Mouse (Mus musculus) lung, embryonic 16.5 days (tissue): ENCODE measurements around the gene Slc8a1. TPM values are rescaled to one million over a fixed set of nuclear protein-coding genes. Genes with fewer than 3 reads are reported as not detected.

Source experiments
- ATAC-seq: fragments of 200-750 bp; cut with Nextera tagmentation; 2 replicates; pipeline ENCODE4 v1.8.0; 2017; ENCODE audit warnings: low read depth, mild to moderate bottlenecking, moderate library complexity
- H3K27ac ChIP-seq: fragments of 300-500 bp; sonication (generic); 2 replicates; pipeline ENCODE4 v1.5.1; 2014; ENCODE audit warnings: mild to moderate bottlenecking, control low read depth, low read length
- H3K27me3 ChIP-seq: fragments of 300-500 bp; sonication (generic); 2 replicates; pipeline ENCODE4 v1.6.1; 2014; ENCODE audit warnings: low read depth, low read length, mixed read lengths; ENCODE audit not compliant: control insufficient read depth, insufficient read depth
- H3K36me3 ChIP-seq: fragments of 300-500 bp; sonication (generic); 2 replicates; pipeline ENCODE4 v1.6.1; 2014; ENCODE audit warnings: low read length; ENCODE audit not compliant: control insufficient read depth, insufficient read depth
- H3K4me1 ChIP-seq: fragments of 300-500 bp; sonication (generic); replicated peaks from 2 replicates; pipeline ENCODE4 v1.6.1; 2014; ENCODE audit warnings: low read length, mixed read lengths; ENCODE audit not compliant: control insufficient read depth, insufficient read depth
- H3K4me2 ChIP-seq: fragments of 300-500 bp; sonication (generic); 2 replicates; pipeline ENCODE4 v1.6.1; 2014; ENCODE audit warnings: low read depth, low read length, control low read depth
- H3K4me3 ChIP-seq: fragments of 300-500 bp; sonication (generic); 2 replicates; pipeline ENCODE4 v1.5.1; 2014; ENCODE audit warnings: mild to moderate bottlenecking, low read length, control low read depth
- H3K9ac ChIP-seq: fragments of 300-500 bp; sonication (generic); 2 replicates; pipeline ENCODE4 v1.6.1; 2014; ENCODE audit warnings: low read length, control low read depth
- H3K9me3 ChIP-seq: fragments of 300-500 bp; sonication (generic); 2 replicates; pipeline ENCODE4 v1.6.1; 2016; ENCODE audit warnings: low read length; ENCODE audit not compliant: control insufficient read depth
- WGBS: fragments of 180-500 bp; shearing (Covaris S2); extraction: QIAGEN DNeasy Blood & Tissue Kit; methylation state at CpG from one replicate; pipeline ENCODE4 v1.1.7; 2014; 5-methylcytosine and 5-hydroxymethylcytosine counted together
- polyA plus RNA-seq: library from polyadenylated mRNA; unstranded; fragments of >200 nt; fragmentation: Nextera tagmentation; extraction: Ambion mirVana; gene quantifications from 2 replicates; pipeline ENCODE4 v1.2.1, GENCODE M21; 2015

The Slc8a1 gene
- 5.1 and 5.8 TPM in 2 replicates for polyA plus RNA-seq

- H3K4me3 ChIP-seq: no peak within 1 kb of the TSS
- no peaks in the 10 kb centered on the region for H3K4me1 ChIP-seq
- H3K4me2 ChIP-seq: no peak within 1 kb of the TSS
- no peaks in the 10 kb centered on the region for H3K36me3 ChIP-seq
- no peak within 1 kb of the TSS for H3K9ac ChIP-seq
- no peaks in the 10 kb centered on the region for H3K27me3 ChIP-seq
- no peak within 1 kb of the TSS for H3K27ac ChIP-seq
- no peaks in the 10 kb centered on the region for H3K9me3 ChIP-seq
- no peak for ATAC-seq
- 60% methylated on average over 14 of the region's 14 CpGs for WGBS
Observed at GRCm38 (mm10) chr17:81738311-81738755, at the start of gene Slc8a1. Gene Slc8a1 (minus strand): TSS chr17:81738377.

DNA sequence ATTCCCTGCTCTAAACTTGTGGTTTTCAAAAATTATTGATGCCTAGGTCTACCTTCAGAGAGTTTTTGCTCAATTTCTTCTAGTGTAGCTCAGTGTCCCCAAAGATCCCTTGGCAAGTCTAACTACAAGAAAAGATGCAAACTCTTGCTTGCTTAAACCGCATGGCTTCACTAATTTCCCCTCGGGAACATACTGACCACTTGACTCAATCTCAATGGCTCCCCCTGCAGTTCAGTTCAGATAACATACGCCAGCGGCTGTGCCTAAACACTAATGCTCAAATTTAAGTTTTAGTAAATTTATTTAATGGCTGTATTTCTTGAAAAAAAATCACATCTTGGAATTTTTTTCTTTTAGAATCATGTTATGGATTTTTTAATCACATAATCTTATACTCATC lies 49.2 kb upstream of the Slc8a1 start:
- no peak for ATAC-seq
- Histone ChIP-seq H3K4me2 (no peak overlapping the region), H3K4me3 (no peak overlapping the region), H3K9me3 (no peaks in the 10 kb centered on the region), H3K36me3 (no peaks in the 10 kb centered on the region), H3K27me3 (no peaks in the 10 kb centered on the region), H3K27ac (no peak overlapping the region), H3K9ac (no peak overlapping the region), H3K4me1 (no peaks in the 10 kb centered on the region)
- 42% methylated on average over 4 of the region's 4 CpGs for WGBS

GRCm38 (mm10) chr17:81782326-81782725 lies 44.1 kb upstream of the Slc8a1 start:
- no peaks in the 10 kb centered on the region for H3K4me1 ChIP-seq
- no peak overlapping the region for H3K27ac ChIP-seq
- no peaks in the 10 kb centered on the region for H3K36me3 ChIP-seq
- no peak overlapping the region for H3K9ac ChIP-seq
- 81% methylated on average over 4 of the region's 4 CpGs for WGBS
- no peak overlapping the region for H3K4me2 ChIP-seq
- no peaks in the 10 kb centered on the region for H3K9me3 ChIP-seq
- no peaks in the 10 kb centered on the region for H3K27me3 ChIP-seq
- no peak for ATAC-seq
- H3K4me3 ChIP-seq: no peak overlapping the region

DNA sequence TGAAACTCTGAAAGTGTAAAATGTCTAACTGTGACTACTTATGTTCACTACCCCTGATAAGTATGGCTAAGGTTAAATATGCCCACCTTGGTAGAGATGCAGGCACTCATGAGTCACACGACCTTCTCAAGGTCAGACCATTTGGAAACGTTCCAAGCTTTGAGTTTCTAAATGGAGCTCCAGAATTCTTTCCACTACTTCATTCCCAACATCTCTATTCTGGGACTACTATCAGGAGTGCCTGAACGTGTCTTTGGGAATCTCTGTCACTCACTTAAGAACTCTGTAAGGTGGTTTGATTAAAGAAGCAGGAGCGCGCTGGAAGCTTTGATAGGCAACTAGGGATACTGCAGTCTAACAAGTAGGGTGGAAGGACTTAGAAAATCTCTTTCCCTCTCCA lies 43.3 kb upstream of the Slc8a1 start:
- Histone ChIP-seq H3K4me1 (no peaks in the 10 kb centered on the region), H3K27ac (no peak overlapping the region), H3K4me3 (no peak overlapping the region), H3K4me2 (no peak overlapping the region), H3K36me3 (no peaks in the 10 kb centered on the region), H3K9ac (no peak overlapping the region), H3K27me3 (no peaks in the 10 kb centered on the region), H3K9me3 (no peaks in the 10 kb centered on the region)
- no peak for ATAC-seq
- WGBS: 57% methylated on average over 5 of the region's 5 CpGs

DNA sequence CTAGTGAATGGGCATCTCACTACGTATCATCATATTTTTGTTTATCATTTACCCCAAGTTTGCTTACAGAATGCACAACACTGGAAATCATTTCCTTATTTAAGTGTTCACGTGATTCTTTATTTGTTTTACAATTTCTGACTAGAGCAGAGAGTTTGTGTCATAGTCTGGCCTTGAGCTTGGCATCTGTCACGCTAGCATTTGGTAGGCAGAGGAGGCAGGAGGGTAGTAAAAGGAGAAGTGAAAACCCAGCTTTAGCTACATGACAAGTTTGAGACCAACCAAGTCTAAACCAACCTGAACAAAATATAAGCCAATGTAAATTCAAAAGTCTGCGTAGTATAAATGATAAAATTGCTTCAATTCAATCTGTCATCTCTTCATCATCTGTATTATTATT lies 41.7 kb upstream of the Slc8a1 start:
- no peak overlapping the region for H3K4me3 ChIP-seq
- H3K27me3 ChIP-seq: no peaks in the 10 kb centered on the region
- no peak overlapping the region for H3K4me2 ChIP-seq
- no peak overlapping the region for H3K27ac ChIP-seq
- no peak overlapping the region for H3K9ac ChIP-seq
- 66% methylated on average over 4 of the region's 4 CpGs for WGBS
- no peak for ATAC-seq
- H3K36me3 ChIP-seq: no peaks in the 10 kb centered on the region
- H3K4me1 ChIP-seq: no peaks in the 10 kb centered on the region
- H3K9me3 ChIP-seq: no peaks in the 10 kb centered on the region

DNA sequence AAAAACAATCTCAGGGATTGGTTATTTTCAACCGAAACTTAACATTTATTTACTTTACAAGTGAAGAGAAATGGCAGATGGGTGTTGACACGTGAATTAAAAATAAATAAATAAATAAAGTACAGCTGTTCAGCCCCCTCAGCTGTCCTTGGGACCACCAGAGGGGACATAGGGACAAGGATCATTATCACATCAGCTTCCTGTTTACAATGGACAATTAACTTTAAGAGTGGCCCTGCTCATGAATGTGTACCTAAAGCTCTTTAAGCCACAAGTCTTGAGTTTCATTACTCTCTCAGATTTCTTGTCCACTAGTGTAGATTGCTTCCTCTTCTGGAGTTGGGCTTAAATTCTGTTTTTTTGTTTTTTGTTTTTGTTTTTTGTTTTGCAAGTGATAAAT lies 12.5 kb upstream of the Slc8a1 start:
- H3K9ac ChIP-seq: no peak overlapping the region
- H3K36me3 ChIP-seq: no peaks in the 10 kb centered on the region
- H3K4me3 ChIP-seq: no peak overlapping the region
- no peak for ATAC-seq
- H3K27me3 ChIP-seq: no peaks in the 10 kb centered on the region
- no peaks in the 10 kb centered on the region for H3K4me1 ChIP-seq
- H3K4me2 ChIP-seq: no peak overlapping the region
- no peak overlapping the region for H3K27ac ChIP-seq
- H3K9me3 ChIP-seq: no peaks in the 10 kb centered on the region
- 41% methylated on average over 2 of the region's 2 CpGs for WGBS

DNA sequence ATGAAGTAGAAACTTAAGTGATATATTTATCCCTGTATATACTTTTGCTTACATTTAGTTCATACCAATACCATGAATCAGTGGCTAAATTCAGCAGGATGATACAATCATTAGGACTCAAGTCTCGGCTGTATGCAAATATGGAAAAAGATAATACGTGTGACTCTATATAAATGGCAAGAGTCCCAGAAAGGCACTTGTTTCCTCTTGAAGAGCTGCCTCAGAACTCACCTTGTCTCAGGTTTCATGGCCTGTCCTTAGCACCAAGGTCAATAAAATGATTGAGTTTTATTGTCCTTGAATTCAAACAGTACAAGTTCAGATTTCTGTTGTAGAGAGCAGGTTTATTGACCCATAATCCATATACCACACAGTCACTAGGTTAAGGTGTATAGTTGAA lies 4.9 kb upstream of the Slc8a1 start:
- 46% methylated on average over 2 of the region's 2 CpGs for WGBS
- ATAC-seq: no peak
- no peak overlapping the region for H3K27ac ChIP-seq
- no peaks in the 10 kb centered on the region for H3K4me1 ChIP-seq
- H3K9me3 ChIP-seq: no peaks in the 10 kb centered on the region
- no peaks in the 10 kb centered on the region for H3K36me3 ChIP-seq
- H3K27me3 ChIP-seq: no peaks in the 10 kb centered on the region
- H3K4me3 ChIP-seq: no peak overlapping the region
- H3K4me2 ChIP-seq: no peak overlapping the region
- no peak overlapping the region for H3K9ac ChIP-seq

DNA sequence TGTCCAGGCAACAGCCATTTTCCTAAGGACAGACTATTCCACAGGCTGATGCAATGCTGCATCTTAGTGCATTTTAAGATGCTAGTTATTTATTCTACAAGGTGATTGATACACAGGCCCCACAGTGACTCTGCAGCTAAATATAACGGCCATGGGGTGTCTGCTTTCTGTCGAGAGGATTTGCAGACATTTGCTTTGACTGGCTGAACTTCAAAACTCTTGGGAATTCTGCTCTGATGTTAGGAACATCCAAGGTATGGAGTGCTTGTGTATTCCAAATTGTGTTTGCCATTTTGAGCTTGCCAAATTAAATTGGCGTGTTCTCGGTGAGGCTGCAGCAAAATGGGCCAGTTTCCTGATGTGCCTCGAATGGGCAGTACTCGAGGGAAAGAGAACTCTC lies 2.4 kb upstream of the Slc8a1 start:
- Histone ChIP-seq H3K4me1 (no peaks in the 10 kb centered on the region), H3K27ac (no peak overlapping the region), H3K36me3 (no peaks in the 10 kb centered on the region), H3K9ac (no peak overlapping the region), H3K27me3 (no peaks in the 10 kb centered on the region), H3K4me3 (no peak overlapping the region), H3K9me3 (no peaks in the 10 kb centered on the region), H3K4me2 (no peak overlapping the region)
- 62% methylated on average over 6 of the region's 6 CpGs for WGBS
- no peak for ATAC-seq

DNA sequence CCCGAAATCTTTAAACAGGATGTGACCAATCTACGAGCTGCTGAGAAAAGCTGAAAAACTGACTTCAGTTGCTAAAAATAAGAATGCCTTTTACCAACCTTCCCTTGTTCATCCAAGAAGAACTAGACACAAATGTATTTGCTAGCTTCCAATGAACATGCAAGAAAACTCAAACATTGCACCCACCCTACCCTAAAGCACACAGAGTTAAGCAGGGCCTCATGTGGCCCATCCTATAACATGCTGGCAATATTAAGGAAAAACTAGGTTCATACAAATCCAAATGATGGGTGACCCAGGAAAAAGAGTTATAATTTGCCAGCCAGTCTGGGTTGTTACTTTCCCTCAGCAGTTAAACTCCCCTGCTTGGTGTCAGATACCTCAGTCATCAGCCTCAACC lies 398 bp downstream of the Slc8a1 start:
- Histone ChIP-seq H3K36me3 (no peaks in the 10 kb centered on the region), H3K27ac (no peak overlapping the region), H3K4me2 (no peak overlapping the region), H3K27me3 (no peaks in the 10 kb centered on the region), H3K4me3 (no peak overlapping the region), H3K9me3 (no peaks in the 10 kb centered on the region), H3K4me1 (no peaks in the 10 kb centered on the region), H3K9ac (no peak overlapping the region)
- no peak for ATAC-seq
- WGBS: 64% methylated on average over 2 of the region's 2 CpGs

- Histone ChIP-seq H3K4me3 (no peak overlapping the region), H3K27me3 (no peaks in the 10 kb centered on the region), H3K9ac (no peak overlapping the region), H3K27ac (no peak overlapping the region), H3K4me1 (no peaks in the 10 kb centered on the region), H3K4me2 (no peak overlapping the region), H3K36me3 (no peaks in the 10 kb centered on the region), H3K9me3 (no peaks in the 10 kb centered on the region)
- no peak for ATAC-seq
- WGBS: 64% methylated on average over 4 of the region's 4 CpGs
Observed at GRCm38 (mm10) chr17:81737309-81737708, 868 bp downstream of the Slc8a1 start.
